Mouse (Mus musculus): ENCODE measurements around the gene Igf2r. TPM values are rescaled to one million over a fixed set of nuclear protein-coding genes. Genes with fewer than 3 reads are reported as not detected.

Gene Igf2r
- polyA plus RNA-seq, 1 experiment from 2014 or later = 6.5 TPM

DNA sequence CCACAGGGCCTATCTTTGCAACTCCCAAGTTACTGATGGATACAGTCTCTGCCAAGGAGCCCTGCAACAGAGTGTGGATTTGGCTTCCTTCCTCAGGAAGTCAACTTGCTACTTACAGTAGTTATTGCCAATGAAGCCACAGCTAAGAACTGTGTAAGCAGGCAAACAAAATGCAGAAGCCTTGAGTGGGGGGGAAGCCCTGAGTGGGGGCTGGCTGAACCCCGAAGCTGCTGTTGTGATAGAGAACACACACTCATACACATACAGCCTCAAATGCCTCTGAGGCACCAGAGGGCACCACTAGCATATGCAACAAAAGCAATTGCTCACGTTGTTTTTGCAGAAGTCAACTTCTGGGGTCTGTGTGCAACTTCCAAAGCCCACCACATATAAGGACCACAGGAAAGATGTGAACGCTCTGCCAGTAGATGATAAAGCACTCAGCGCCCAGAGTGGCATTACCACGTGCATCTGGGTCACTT is 55.3 kb downstream of the Igf2r start:
- H3K27me3 ChIP-seq (ENCODE audit: insufficient read depth, low read length) = no peaks in the 10 kb centered on the region
- no peak overlapping the region for H3K9ac ChIP-seq (replicated peaks)
- peaks cover 36% of the 10 kb centered on the region for H3K36me3 ChIP-seq (replicated peaks; ENCODE audit: insufficient read depth, low read length)
- H3K4me2 ChIP-seq (ENCODE audit: low read depth, low read length) = no peak overlapping the region
- 31% methylated on average over 5 of the region's 5 CpGs for WGBS (ENCODE audit: insufficient replicate concordance)
- H3K9me3 ChIP-seq (ENCODE audit: low read length) = no peaks in the 10 kb centered on the region
- peaks cover 6% of the 10 kb centered on the region for H3K4me1 ChIP-seq (ENCODE audit: insufficient read depth)
- H3K4me3 ChIP-seq (ENCODE audit: low read depth, low read length) = no peak overlapping the region
- TF ChIP-seq CTCF (IDR thresholded peaks at IDR 0.05; ENCODE audit: low read depth) = peak; percentile 52
- no peak for TF ChIP-seq EP300 (IDR thresholded peaks at IDR 0.05; ENCODE audit: low read depth)
- no peak overlapping the region for H3K27ac ChIP-seq (ENCODE audit: low read depth)
- ATAC-seq (no peak), DNase-seq (no peak)

DNA sequence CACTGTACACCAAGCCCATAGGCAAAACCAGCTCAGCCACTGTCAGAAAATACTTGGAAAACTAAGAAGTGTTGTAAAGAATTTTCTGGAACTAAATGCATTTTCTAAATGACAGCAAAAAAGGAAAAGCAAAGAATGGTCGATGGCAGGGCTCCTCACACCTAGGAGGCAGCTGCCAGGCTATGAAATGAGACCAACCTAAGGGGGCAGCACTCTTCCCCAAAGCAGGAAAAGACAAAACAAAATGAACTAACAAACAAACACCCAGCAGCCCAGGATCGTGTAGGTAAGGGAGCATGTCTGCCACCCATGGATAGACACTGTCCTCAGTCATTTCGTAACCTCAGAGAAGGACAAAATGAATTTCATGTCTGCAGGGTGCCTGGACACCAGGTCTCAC is 56.5 kb downstream of the Igf2r start:
- no peaks in the 10 kb centered on the region for H3K9me3 ChIP-seq (ENCODE audit: low read length)
- no peak overlapping the region for H3K4me3 ChIP-seq (ENCODE audit: low read depth, low read length)
- ATAC-seq (no peak), DNase-seq (no peak)
- H3K4me2 ChIP-seq (ENCODE audit: low read depth, low read length) = no peak overlapping the region
- no peak overlapping the region for H3K27ac ChIP-seq (ENCODE audit: low read depth)
- H3K36me3 ChIP-seq (replicated peaks; ENCODE audit: insufficient read depth, low read length) = peaks cover 39% of the 10 kb centered on the region
- 60% methylated on average over 3 of the region's 3 CpGs for WGBS (ENCODE audit: insufficient replicate concordance)
- H3K9ac ChIP-seq (replicated peaks) = no peak overlapping the region
- TF ChIP-seq EP300 (IDR thresholded peaks at IDR 0.05; ENCODE audit: low read depth) (no peak), CTCF (IDR thresholded peaks at IDR 0.05; ENCODE audit: low read depth) (no peak)
- no peaks in the 10 kb centered on the region for H3K27me3 ChIP-seq (ENCODE audit: insufficient read depth, low read length)
- H3K4me1 ChIP-seq (ENCODE audit: insufficient read depth) = peaks cover 6% of the 10 kb centered on the region

DNA sequence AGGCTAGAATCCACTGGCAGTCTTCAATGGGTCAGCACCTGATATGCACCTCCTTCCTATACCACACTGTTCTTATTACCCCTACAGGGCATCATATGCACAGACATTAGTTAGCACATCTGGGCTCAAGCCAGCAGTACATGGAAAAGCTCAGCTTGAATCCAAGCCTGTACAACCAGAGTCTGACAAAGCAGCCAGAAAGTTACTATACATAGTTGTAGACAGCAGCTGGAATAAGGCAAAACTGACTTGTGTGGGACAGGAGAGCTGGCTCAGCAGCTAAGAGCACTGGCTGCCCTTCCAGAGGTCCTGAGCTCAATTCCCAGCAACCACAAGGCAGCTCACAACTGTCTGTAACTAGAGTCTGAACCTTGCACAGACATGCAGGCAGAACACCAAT is 57.3 kb downstream of the Igf2r start:
- no peak for DNase-seq
- ATAC-seq = no peak
- no peak overlapping the region for H3K9ac ChIP-seq (replicated peaks)
- no peak overlapping the region for H3K27ac ChIP-seq (ENCODE audit: low read depth)
- no peaks in the 10 kb centered on the region for H3K9me3 ChIP-seq (ENCODE audit: low read length)
- no peaks in the 10 kb centered on the region for H3K27me3 ChIP-seq (ENCODE audit: insufficient read depth, low read length)
- peaks cover 34% of the 10 kb centered on the region for H3K36me3 ChIP-seq (replicated peaks; ENCODE audit: insufficient read depth, low read length)
- H3K4me2 ChIP-seq (ENCODE audit: low read depth, low read length) = no peak overlapping the region
- TF ChIP-seq EP300 (IDR thresholded peaks at IDR 0.05; ENCODE audit: low read depth) (no peak), CTCF (IDR thresholded peaks at IDR 0.05; ENCODE audit: low read depth) (no peak)
- no peak overlapping the region for H3K4me3 ChIP-seq (ENCODE audit: low read depth, low read length)
- H3K4me1 ChIP-seq (ENCODE audit: insufficient read depth) = peaks cover 6% of the 10 kb centered on the region

- H3K4me3 ChIP-seq (ENCODE audit: low read depth, low read length) = no peak overlapping the region
- H3K9me3 ChIP-seq (ENCODE audit: low read length) = no peaks in the 10 kb centered on the region
- H3K27me3 ChIP-seq (ENCODE audit: insufficient read depth, low read length) = no peaks in the 10 kb centered on the region
- H3K36me3 ChIP-seq (replicated peaks; ENCODE audit: insufficient read depth, low read length) = peaks cover 31% of the 10 kb centered on the region
- peaks cover 6% of the 10 kb centered on the region for H3K4me1 ChIP-seq (ENCODE audit: insufficient read depth)
- TF ChIP-seq CTCF (IDR thresholded peaks at IDR 0.05; ENCODE audit: low read depth) = no peak
- no peak overlapping the region for H3K27ac ChIP-seq (ENCODE audit: low read depth)
- no peak overlapping the region for H3K9ac ChIP-seq (replicated peaks)
- DNase-seq (no peak), ATAC-seq (no peak)
- no peak overlapping the region for H3K4me2 ChIP-seq (ENCODE audit: low read depth, low read length)
- 83% methylated on average over 2 of the region's 2 CpGs for WGBS (ENCODE audit: insufficient replicate concordance)
Measured at GRCm38 (mm10) chr17:12710976-12711375, 58.5 kb downstream of the Igf2r start.

DNA sequence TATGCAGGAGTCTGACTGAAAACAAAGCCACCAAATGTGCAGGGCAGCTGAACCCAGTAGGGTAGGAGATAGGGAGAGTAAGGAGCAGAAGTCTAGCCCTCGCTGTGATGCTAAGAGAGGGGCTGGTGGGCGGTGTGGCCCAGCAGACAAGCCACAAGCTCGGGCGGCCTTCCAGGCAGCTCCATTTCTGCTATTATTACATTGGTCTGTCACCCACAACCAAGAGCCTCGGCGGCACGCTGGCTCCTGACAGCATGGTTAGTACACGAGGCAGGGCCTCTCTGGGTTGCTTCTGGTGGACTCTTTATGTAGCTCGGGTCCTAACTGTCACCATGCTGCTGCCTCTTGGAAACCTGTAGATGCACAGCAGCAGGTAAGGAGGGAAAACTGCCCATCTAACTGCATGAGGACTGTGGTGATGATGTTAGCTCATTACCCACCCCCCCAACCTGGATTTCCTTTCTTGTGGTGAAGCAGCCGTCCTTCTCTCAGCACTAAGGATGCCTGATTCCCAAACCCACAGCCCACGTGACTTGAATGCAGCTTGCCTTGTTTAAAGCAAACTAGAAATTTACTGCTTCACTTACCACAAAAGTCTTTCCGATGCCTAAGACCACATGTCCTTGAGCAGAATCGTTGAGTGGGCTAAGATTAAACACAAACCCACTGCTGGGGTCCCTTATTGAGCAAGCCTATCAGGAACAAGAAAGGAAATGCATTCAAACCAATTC is 59.2 kb downstream of the Igf2r start:
- Histone ChIP-seq H3K9me3 (ENCODE audit: low read length) (no peaks in the 10 kb centered on the region), H3K9ac (replicated peaks) (no peak overlapping the region), H3K27ac (ENCODE audit: low read depth) (no peak overlapping the region), H3K27me3 (ENCODE audit: insufficient read depth, low read length) (no peaks in the 10 kb centered on the region), H3K4me2 (ENCODE audit: low read depth, low read length) (no peak overlapping the region), H3K36me3 (replicated peaks; ENCODE audit: insufficient read depth, low read length) (peaks cover 28% of the 10 kb centered on the region), H3K4me1 (ENCODE audit: insufficient read depth) (peaks cover 4% of the 10 kb centered on the region), H3K4me3 (ENCODE audit: low read depth, low read length) (no peak overlapping the region)
- no peak for TF ChIP-seq EP300 (IDR thresholded peaks at IDR 0.05; ENCODE audit: low read depth)
- ATAC-seq = no peak
- 58% methylated on average over 13 of the region's 13 CpGs for WGBS (ENCODE audit: insufficient replicate concordance)
- DNase-seq = no peak

- DNase-seq (no peak), ATAC-seq (no peak)
- no peak overlapping the region for H3K9ac ChIP-seq (replicated peaks)
- H3K27ac ChIP-seq (ENCODE audit: low read depth) = no peak overlapping the region
- H3K4me2 ChIP-seq (ENCODE audit: low read depth, low read length) = no peak overlapping the region
- H3K36me3 ChIP-seq (replicated peaks; ENCODE audit: insufficient read depth, low read length) = peaks cover 27% of the 10 kb centered on the region
- TF ChIP-seq EP300 (IDR thresholded peaks at IDR 0.05; ENCODE audit: low read depth) (no peak), CTCF (IDR thresholded peaks at IDR 0.05; ENCODE audit: low read depth) (no peak)
- 71% methylated on average over 3 of the region's 3 CpGs for WGBS (ENCODE audit: insufficient replicate concordance)
- no peak overlapping the region for H3K4me3 ChIP-seq (ENCODE audit: low read depth, low read length)
- no peaks in the 10 kb centered on the region for H3K27me3 ChIP-seq (ENCODE audit: insufficient read depth, low read length)
- no peaks in the 10 kb centered on the region for H3K4me1 ChIP-seq (ENCODE audit: insufficient read depth)
- no peaks in the 10 kb centered on the region for H3K9me3 ChIP-seq (ENCODE audit: low read length)
Measured at GRCm38 (mm10) chr17:12708398-12708797, 61.1 kb downstream of the Igf2r start.
